Mouse (Mus musculus): ENCODE data around the gene Papss2.

Gene Papss2

DNA sequence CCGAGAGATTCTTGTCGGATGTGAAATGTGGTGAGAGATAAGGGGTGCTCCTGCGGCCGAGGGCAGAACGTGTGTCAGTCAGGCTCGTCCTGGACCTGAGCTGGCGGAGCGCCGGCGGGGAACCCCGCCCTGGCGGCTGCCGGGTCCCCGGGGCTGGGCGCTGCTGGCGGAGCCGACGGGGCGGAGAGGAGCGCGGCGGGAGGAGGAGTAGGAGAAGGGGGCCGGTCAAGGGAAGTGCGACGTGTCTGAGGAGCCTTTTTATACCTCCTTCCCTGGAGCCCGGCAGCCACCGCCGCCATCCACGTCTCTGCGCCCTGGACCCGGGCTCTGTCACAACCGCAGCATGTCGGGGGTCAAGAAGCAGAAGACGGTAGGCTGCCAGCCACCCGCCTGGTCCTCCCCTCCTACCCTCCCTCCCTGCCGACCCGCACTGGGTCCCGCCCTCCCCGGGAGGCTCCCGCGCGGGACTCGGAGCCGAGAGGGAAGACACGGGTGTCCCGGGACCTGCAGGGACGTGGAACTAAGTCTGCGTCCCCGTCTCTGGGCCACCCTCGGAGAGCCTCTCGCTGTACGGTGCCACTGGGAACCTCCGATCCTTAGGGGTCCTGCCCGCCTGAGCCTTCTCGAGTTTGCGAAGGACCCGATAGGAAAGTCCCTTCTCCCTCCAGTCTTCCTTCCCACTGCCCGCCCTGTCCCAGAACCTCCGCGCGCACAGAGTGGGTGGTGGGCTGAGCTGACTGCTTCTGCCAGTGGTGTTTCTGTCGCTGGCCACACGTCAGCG is at the start of gene Papss2:
Gene Papss2 (plus strand): TSS at position 285 of the 781 bp plus-strand sequence.
- DNase-seq (ENCODE audit: inconsistent age in 2 of 2, low spot score in 1 of 2): peak; percentile 81 to 94

DNA sequence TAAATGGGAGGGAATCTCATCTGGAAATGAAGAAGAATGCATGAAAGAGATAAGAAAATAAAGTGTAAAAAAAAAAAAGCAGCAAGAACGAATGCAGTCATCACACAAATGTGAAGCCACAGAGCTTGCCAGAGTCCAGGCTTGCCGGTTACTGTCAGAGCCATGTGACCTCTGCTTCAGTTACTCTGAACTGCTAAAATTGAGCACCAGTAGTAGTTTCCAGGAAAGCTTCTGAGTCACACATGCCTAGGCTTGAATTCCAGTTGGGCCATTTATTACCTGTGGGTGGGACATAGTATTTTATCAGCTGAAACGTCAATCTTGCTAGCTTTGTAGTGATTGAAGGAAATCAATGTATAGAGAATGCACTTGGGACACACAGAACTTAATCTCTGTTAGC is 48.2 kb upstream of the Papss2 start:
- peak; percentile 29 to 74 for DNase-seq (ENCODE audit: inconsistent age in 2 of 2, low spot score in 1 of 2)

DNA sequence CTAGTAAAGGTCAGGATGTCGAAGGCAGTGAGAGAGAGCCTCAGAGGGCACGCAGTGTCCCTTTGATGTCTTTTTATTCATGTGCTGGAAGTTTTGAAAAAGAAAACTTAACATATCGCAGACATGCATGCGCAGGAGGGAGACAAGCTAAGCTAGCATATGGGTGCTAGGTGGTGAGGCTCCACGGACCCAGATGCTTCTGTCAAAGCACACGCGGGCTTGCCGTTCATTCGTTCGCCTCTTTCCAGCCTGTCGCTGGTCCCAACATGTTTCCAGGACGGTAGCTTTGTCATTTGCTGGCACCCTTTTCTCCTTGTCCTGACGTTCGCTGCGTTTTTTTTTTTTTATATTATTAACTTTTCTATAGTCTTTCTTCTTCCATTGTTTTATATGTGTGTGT is 47.4 kb upstream of the Papss2 start:
- DNase-seq (ENCODE audit: inconsistent age in 2 of 2, low spot score in 1 of 2): no peak

DNA sequence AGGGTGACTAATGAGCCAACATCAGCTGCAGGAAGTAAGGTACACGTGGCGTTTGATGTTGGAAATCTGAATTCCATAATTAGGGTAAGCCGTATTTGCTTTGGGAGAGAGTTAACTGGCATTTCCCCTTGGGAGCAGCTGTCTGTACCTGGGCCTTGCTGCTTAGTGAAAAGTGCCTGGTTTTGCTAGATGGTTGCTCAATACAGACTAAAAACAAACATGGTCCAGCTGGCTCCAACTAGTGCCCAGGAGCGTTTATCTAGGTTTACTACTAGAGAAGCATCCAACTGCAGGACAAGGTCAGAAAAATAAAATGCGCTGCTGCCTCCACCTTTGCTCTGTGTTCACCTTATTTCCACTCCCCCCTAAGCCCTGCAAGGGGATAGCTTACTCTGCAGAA is 45.1 kb upstream of the Papss2 start:
- no peak for DNase-seq (ENCODE audit: inconsistent age in 2 of 2, low spot score in 1 of 2)

DNA sequence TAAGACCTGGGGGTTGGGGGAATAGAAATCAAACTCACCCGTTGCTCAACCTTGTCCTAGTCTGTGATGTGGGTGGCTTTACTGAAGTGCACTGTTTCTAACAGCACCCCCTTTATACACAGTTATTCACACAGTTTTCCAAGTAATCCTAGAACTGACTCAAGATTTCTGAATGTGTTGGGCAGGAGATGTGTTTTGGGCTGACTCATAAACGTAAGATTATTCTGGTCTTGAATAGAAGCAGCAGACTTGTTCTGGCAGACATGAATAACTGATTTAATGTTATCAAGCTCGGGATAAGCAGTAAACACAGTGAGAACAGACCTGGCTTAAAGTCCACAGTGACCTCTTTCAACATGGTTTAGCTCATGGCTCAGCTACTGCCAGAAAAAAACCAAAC is 44.1 kb upstream of the Papss2 start:
- no peak for DNase-seq (ENCODE audit: inconsistent age in 2 of 2, low spot score in 1 of 2)

DNA sequence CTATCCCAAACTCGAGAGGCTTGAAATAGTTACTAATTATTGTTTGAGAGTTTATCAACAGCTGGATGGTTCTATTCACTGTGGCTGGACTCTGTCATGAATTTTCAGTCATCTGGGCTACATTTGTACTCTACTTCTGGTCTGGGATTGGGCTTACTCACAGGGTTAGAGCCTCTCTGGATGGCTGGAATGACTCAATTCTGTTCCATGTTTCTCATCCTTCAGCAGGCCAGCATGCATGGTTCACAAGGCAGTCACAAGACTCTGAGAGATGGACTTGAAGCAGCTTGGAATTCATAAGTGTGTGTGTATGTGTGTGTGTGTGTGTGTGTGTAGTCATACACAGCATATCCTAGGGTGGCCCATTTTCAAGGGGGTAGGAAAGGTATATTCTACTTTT is 43.5 kb upstream of the Papss2 start:
- no peak for DNase-seq (ENCODE audit: inconsistent age in 2 of 2, low spot score in 1 of 2)

DNA sequence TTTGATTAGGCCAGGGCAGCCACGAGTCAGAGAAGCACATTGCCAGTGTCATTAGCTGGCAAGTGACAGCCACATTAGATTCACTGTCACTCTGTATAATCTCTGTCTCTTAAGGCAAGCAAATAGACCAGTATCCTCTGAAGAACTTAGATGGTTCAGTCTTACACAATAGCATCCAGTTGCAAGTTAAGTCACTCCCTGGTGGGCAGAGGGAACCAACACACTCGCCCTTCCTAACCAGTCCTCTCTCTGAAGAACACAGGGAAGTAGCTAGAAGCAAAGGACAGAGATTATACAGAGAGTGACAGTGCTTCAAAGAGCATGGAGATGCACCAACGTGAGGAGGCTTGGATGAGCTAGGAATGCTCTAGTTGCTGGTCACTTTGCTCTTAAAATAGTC is 42.3 kb upstream of the Papss2 start:
- no peak for DNase-seq (ENCODE audit: inconsistent age in 2 of 2, low spot score in 1 of 2)

DNA sequence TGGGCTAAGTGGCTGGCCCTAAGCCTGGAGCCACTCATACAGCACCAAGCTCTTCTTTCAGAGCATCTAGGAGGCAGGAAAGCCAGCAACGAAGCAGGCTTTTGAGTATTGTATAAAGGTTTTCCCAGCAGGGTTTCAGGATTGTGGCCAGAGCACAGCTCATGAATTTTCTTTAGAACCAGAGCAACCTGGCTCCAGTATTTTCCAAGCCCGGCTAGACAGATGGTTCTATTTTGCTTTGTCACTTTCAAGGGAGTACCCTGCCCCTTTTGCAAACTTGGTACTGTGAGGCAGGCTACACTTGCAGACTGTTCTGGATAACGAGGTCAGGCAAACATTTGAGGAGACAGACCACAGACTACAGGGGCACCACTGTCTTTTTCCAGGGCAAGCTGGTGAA is 40.3 kb upstream of the Papss2 start:
- no peak for DNase-seq (ENCODE audit: inconsistent age in 2 of 2, low spot score in 1 of 2)

DNA sequence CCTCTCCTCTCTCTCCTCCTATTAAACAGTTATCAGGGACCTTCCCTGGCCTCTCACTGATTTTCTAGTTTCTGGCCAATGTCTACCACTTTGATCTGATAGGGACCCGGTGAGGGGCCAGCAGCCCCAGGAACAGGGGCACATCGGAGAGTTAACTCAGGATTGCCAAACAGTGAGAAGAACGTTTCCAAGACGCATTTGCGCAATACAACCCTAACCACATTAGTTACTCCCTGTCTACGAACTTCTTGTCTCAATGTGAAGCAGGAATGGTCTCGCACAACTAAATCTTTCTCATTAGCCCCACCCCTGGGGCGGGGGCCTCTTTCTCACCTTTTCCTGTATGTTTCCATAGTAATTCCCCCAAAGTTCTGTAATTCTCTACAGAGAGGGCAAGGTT is 28.6 kb upstream of the Papss2 start:
- no peak for DNase-seq (ENCODE audit: inconsistent age in 2 of 2, low spot score in 1 of 2)

DNA sequence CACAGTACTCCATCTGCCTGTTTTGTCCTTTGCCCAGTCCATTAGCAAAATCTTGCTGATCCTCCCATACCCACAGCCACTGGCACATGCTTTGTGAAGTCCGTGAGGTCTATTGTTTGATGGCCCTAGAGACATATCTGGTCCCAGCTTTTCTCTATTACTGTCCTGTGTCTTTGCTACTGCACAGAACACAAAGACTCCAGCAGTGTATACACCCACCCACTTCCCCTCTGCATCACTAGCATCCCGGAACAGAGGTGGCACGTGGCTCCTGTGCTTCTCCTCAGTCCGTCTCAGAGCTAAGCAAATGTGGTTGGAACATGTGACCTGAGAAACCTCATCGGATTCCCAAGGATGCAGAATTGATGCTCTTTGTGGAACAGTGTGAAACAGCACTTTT is 28.1 kb upstream of the Papss2 start:
- no peak for DNase-seq (ENCODE audit: inconsistent age in 2 of 2, low spot score in 1 of 2)

DNA sequence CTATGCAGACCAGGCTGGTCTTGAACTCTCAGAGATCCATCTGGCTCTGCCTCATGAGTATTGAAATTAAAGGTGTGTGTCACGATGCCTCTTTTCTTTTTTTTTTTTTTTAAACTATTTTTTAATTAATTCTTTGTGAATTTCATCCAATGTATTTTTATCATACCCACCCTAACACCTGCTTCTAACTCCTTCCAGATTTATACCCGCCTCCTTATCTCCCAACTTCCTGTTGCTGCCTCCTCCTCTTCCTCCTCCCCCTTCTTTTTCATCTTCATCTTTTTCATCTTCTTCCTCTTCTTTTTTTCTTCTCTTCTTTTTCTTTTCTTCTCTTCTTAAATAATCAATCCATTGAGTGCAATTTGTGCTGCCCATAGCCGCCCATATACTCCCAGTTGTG is 27.1 kb upstream of the Papss2 start:
- DNase-seq (ENCODE audit: inconsistent age in 2 of 2, low spot score in 1 of 2): no peak

DNA sequence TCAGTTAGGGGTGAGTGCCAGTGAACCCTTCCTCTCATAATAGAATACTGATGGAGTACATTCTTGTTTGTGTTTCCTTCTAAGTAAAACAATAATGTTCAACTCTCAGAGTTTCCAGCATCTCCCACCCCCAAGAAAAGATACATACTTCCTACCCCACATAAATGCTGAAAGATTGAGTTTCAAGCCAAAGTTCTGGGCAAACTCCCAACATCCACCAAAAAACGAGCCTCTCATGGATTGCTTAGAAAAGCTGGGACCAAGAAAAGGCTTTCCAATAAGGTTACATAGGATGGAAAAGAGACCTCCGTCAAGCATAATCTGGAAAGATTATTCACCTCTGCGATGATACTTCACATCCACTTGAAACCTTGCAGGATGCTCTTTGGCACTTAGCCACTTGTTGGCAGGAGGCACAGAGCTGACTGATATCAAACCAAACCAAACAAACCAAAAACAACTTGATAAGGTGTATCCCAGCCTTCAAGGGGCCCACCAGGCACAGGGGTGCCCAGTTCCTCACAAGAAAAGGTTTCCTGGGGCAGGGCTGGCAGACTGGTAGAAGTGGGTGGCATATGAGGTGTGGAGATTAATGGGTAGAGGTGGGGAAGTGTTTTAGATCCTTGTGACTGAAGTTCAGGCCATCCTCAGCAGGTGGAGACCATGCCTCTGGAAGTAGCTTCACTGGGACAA is 26.5 kb upstream of the Papss2 start:
- DNase-seq (ENCODE audit: inconsistent age in 2 of 2, low spot score in 1 of 2): no peak

DNA sequence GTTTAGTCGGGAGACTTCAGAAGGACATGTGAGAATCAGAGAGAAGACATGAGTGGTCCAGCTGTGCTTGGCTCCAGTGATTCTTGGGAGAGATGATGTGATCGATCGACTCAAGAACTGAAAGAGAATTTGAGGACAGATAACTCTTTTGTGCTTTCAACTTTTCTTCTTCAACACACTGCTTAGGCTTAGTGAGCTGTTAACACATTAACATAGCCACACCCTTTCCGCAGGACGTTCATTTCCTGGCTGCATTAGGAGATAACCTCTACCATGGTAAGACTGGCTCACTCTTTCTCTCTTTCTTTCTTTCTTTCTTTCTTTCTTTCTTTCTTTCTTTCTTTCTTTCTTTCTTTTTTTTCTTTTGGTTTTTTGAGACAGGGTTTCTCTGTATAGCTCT is 25.9 kb upstream of the Papss2 start:
- no peak for DNase-seq (ENCODE audit: inconsistent age in 2 of 2, low spot score in 1 of 2)

DNA sequence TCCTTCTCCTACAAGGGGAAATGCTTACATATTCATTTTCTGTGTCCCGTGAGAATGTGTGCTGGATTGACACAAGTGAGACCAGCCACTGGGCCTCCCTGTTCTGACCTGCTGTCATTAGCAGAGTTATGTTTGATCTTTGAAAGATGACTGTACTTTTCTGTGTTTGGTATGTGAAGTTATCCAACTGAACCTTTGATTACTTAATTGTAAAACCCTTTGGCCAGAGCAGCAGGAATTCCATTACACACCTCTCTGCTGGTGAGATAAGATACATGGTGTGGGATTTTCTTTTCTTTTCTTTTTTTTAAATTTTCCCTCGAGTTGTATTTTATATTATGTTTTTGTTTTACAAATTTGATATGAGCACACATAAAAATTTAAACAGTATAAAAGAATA is 23.4 kb upstream of the Papss2 start:
- no peak for DNase-seq (ENCODE audit: inconsistent age in 2 of 2, low spot score in 1 of 2)

DNA sequence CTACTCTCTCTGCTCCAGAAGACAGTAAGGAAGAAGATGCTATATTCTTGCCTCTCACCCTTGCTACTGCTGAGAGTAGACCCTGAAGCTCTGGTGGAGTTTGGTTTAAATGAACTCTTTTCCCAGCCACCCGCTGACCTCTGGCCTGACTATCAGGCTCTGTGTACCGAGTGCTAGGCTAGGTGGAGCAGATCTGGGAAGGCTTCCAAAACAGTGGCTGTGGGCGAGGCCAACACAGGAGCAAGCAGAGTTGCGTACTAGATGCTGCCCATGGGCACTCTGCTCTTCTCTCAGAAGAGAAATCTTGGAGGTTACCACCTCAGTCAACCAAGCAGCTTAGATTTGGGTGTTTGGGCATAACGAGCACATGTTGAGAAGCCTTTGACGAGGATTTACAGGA is 22.3 kb upstream of the Papss2 start:
- peak in 1 of 2 experiments; percentile 33 for DNase-seq (ENCODE audit: inconsistent age in 2 of 2, low spot score in 1 of 2)

DNA sequence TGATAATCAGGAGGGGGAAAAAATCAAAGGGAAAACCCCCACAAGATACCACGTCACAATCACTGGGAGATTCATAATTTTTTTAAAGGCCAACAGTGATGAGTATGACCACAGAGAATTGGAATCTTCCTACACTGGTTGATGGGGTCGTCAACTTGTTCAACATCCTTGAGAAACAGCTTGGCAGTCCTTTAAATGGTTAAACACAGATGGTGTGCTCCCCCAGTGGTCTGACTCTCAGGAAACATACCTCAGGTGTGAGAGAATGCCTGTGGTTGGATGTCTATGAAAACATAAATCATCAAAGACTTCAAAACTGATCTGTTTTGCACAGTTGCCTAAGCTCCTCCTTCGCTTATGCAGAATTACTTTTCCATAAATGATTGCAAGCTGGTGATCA is 20.7 kb upstream of the Papss2 start:
- DNase-seq (ENCODE audit: inconsistent age in 2 of 2, low spot score in 1 of 2): no peak

DNA sequence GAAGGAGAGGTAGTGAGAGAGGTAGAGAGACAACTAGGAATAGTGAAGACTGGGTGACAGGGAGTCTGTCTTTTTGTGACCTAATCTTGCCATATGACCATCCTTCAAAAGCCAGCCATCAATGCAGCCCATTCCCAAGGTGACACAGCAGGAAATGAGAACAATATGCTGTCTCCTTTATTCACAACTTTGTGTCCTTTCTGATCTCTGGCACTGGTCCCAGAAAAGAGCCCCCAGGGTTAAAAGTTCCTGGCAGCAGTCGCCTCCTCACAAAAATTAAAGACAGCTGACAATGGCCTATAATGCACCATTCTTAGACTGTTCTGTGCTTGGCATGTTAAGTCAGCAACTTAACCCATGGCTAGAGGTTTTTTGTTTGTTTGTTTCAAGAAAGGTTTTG is 17.8 kb upstream of the Papss2 start:
- DNase-seq (ENCODE audit: inconsistent age in 2 of 2, low spot score in 1 of 2): no peak

DNA sequence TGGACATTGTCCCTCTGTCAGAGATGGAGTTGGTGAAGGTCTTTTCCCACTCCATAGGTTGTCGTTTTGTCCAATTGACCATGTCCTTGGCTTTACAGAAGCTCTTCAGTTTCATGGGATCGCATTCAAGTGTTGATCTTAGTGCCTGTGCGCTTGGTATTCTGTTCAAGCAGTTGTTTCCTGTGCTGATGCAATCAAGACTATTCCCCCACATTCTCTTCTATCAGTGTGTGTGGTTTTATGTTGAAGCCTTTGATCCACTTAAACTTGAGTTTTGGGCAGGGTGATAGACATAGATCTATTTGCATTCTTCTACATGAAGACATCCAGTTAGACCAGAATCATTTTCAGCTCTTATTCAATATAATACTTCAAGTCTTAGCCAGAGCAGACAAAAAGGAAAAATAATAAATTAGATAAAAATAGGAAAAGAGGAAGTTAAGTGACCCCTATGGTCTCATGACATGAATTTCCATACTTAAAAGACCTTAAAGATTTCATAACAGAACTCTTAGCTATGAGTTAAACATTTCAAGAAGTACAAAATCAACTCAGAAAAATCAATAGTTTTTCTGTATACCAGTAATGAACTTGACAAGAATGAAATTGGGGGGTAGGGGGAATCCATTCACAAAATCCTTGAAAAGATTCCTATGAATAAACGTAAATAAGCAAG is 12.4 kb upstream of the Papss2 start:
- no peak for DNase-seq (ENCODE audit: inconsistent age in 2 of 2, low spot score in 1 of 2)

DNA sequence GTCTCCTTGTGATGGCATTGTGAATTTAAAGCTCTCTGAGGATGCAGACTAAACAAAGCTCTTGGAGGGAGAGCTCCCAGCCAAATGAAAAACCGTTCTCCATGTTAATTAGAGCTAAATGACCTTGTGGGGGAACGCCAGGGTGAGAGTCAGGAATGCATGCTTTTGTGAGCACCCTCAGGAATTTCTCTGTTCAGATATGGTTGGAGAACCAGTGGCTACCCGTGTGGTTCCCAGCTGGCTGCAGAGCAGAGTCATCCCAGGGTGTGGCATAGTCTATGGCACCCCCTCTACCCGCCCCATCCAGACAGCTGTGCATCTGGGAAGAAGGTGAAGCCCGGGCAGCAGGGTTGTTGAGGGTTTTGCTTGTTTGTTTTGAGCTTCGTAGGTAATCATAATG is 7.9 kb upstream of the Papss2 start:
- no peak for DNase-seq (ENCODE audit: inconsistent age in 2 of 2, low spot score in 1 of 2)

DNA sequence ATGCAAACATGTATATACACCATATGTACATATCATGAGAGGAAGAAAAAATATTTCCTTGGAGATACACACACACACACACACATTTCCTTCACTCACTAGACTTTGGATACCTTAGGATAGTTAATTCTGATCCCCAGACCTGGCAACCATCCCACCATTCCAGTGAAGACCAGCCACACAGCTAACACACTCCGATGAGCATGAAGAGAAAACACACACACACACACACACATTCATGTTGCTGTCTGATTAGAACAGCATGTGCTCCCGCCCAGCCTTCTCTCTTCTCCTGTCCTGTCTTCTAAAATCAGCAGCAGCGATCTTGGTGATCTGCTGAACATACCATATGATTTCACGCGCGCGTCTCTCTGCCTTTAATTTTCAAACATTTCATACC is 2.8 kb upstream of the Papss2 start:
- DNase-seq (ENCODE audit: inconsistent age in 2 of 2, low spot score in 1 of 2): no peak

DNA sequence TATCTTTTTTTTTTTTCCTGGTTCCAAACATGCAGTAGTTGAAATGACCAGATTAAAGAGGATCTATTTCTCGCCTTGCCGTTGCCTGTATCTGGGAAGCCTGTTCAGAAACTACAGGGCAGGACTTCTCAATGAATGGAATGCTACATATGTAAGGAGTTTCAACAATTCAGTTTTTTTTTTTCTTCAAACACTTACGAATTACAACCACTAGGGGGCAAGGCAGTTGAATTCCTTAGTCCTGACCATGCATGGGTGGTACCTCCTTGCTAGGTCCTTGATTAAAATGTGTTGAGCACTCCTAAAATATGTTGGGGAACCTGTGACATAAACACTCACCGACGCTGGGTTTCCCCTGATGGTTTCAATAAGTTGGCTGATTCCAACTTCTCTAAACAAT is 1.7 kb upstream of the Papss2 start:
- no peak for DNase-seq (ENCODE audit: inconsistent age in 2 of 2, low spot score in 1 of 2)

DNA sequence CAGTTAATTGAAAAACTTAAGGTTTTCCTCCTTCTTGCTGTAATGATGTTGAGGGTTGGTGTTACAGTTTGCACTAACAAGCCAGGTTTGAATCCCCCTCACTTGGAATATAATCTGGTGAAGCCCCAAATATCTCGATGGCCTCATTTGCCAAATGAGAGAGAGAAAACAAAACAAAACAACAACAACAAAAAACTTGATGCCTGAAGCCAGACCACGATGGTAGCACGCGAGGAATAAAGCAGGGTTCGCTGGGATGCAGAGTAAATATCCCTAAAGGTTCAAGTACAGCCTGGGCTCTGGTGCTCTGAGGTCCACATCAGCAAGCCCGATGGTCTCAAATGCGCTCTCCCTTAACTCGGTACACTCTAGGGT is 472 bp upstream of the Papss2 start:
- DNase-seq (ENCODE audit: inconsistent age in 2 of 2, low spot score in 1 of 2): no peak

Data from adrenal gland, adult (tissue).